Mouse (Mus musculus): ENCODE data around the gene Pdzd11. TPM values are rescaled to one million over a fixed set of nuclear protein-coding genes. Genes with fewer than 3 reads are reported as not detected.

The Pdzd11 gene
- polyA plus RNA-seq (2014; fragmentation: Nextera tagmentation; extraction: Ambion mirVana) = 130 and 134 TPM in 2 replicates

GRCm38 (mm10) chrX:100625802-100626793 is at the start of gene Pdzd11:
Gene Pdzd11 (minus strand): TSS chrX:100626568.
- Histone ChIP-seq H3K4me3 (ENCODE audit: low read depth, low read length) (peak within 1 kb of the TSS; percentile 62), H3K4me2 (ENCODE audit: low read depth) (peak within 1 kb of the TSS; percentile 57), H3K36me3 (ENCODE audit: control insufficient read depth, insufficient read depth, low read length) (no peaks in the 10 kb centered on the region), H3K9ac (ENCODE audit: low read length) (peak within 1 kb of the TSS; percentile 67), H3K9me3 (ENCODE audit: control insufficient read depth, low read length) (no peaks in the 10 kb centered on the region), H3K27ac (ENCODE audit: low read depth, low read length) (peak within 1 kb of the TSS; percentile 56; the same call in 1 of the 2 replicates), H3K4me1 (ENCODE audit: control insufficient read depth, insufficient read depth, low read length) (no peaks in the 10 kb centered on the region), H3K27me3 (ENCODE audit: control insufficient read depth, insufficient read depth, low read length) (no peaks in the 10 kb centered on the region)
- DNase-seq (ENCODE audit: low spot score) (peak; percentile 90), ATAC-seq (ENCODE audit: insufficient read depth, low FRiP score, low TSS enrichment) (peak; percentile 100)
- whole genome bisulfite sequencing = 18% methylated on average over 62 of the region's 62 CpGs

- Histone ChIP-seq H3K36me3 (ENCODE audit: control insufficient read depth, insufficient read depth, low read length) (no peaks in the 10 kb centered on the region), H3K4me1 (ENCODE audit: control insufficient read depth, insufficient read depth, low read length) (no peaks in the 10 kb centered on the region), H3K4me2 (ENCODE audit: low read depth) (no peak overlapping the region), H3K4me3 (ENCODE audit: low read depth, low read length) (no peak overlapping the region), H3K9ac (ENCODE audit: low read length) (no peak overlapping the region), H3K27ac (ENCODE audit: low read depth, low read length) (no peak overlapping the region), H3K27me3 (ENCODE audit: control insufficient read depth, insufficient read depth, low read length) (no peaks in the 10 kb centered on the region), H3K9me3 (ENCODE audit: control insufficient read depth, low read length) (no peaks in the 10 kb centered on the region)
- WGBS = 87% methylated on average over 2 of the region's 2 CpGs
- ATAC-seq (ENCODE audit: insufficient read depth, low FRiP score, low TSS enrichment) = no peak
- DNase-seq (ENCODE audit: low spot score) = no peak
These were observed 38.5 kb upstream of the Pdzd11 start for GRCm38 (mm10) chrX:100664825-100665224.

- DNase-seq (ENCODE audit: low spot score) = no peak
These were observed 26.5 kb upstream of the Pdzd11 start for GRCm38 (mm10) chrX:100652848-100653247.

GRCm38 (mm10) chrX:100638477-100638876 is 12.1 kb upstream of the Pdzd11 start:
- H3K36me3 ChIP-seq (ENCODE audit: control insufficient read depth, insufficient read depth, low read length) = no peaks in the 10 kb centered on the region
- ATAC-seq (ENCODE audit: insufficient read depth, low FRiP score, low TSS enrichment) = no peak
- 95% methylated on average over 8 of the region's 8 CpGs for WGBS
- DNase-seq (ENCODE audit: low spot score) = no peak
- H3K4me2 ChIP-seq (ENCODE audit: low read depth) = no peak overlapping the region
- H3K27me3 ChIP-seq (ENCODE audit: control insufficient read depth, insufficient read depth, low read length) = no peaks in the 10 kb centered on the region
- no peak overlapping the region for H3K9ac ChIP-seq (ENCODE audit: low read length)
- H3K4me1 ChIP-seq (ENCODE audit: control insufficient read depth, insufficient read depth, low read length) = no peaks in the 10 kb centered on the region
- no peaks in the 10 kb centered on the region for H3K9me3 ChIP-seq (ENCODE audit: control insufficient read depth, low read length)
- H3K4me3 ChIP-seq (ENCODE audit: low read depth, low read length) = no peak overlapping the region
- no peak overlapping the region for H3K27ac ChIP-seq (ENCODE audit: low read depth, low read length)

More at GRCm38 (mm10) chrX:100652848-100653247, 26.5 kb upstream of the Pdzd11 start:
- no peaks in the 10 kb centered on the region for H3K9me3 ChIP-seq (ENCODE audit: control insufficient read depth, low read length)
- no peak overlapping the region for H3K4me3 ChIP-seq (ENCODE audit: low read depth, low read length)
- H3K9ac ChIP-seq (ENCODE audit: low read length) = no peak overlapping the region
- no peak overlapping the region for H3K4me2 ChIP-seq (ENCODE audit: low read depth)
- H3K27me3 ChIP-seq (ENCODE audit: control insufficient read depth, insufficient read depth, low read length) = no peaks in the 10 kb centered on the region
- no peaks in the 10 kb centered on the region for H3K4me1 ChIP-seq (ENCODE audit: control insufficient read depth, insufficient read depth, low read length)
- H3K36me3 ChIP-seq (ENCODE audit: control insufficient read depth, insufficient read depth, low read length) = no peaks in the 10 kb centered on the region
- ATAC-seq (ENCODE audit: insufficient read depth, low FRiP score, low TSS enrichment) = no peak
- no peak overlapping the region for H3K27ac ChIP-seq (ENCODE audit: low read depth, low read length)

GRCm38 (mm10) chrX:100629076-100629475 is 2.7 kb upstream of the Pdzd11 start:
- no peaks in the 10 kb centered on the region for H3K27me3 ChIP-seq (ENCODE audit: control insufficient read depth, insufficient read depth, low read length)
- H3K9ac ChIP-seq (ENCODE audit: low read length) = no peak overlapping the region
- ATAC-seq (ENCODE audit: insufficient read depth, low FRiP score, low TSS enrichment) (no peak), DNase-seq (ENCODE audit: low spot score) (no peak)
- H3K27ac ChIP-seq (ENCODE audit: low read depth, low read length) = no peak overlapping the region
- no peaks in the 10 kb centered on the region for H3K4me1 ChIP-seq (ENCODE audit: control insufficient read depth, insufficient read depth, low read length)
- 95% methylated on average over 2 of the region's 2 CpGs for WGBS
- H3K36me3 ChIP-seq (ENCODE audit: control insufficient read depth, insufficient read depth, low read length) = no peaks in the 10 kb centered on the region
- H3K9me3 ChIP-seq (ENCODE audit: control insufficient read depth, low read length) = no peaks in the 10 kb centered on the region
- H3K4me2 ChIP-seq (ENCODE audit: low read depth) = no peak overlapping the region
- no peak overlapping the region for H3K4me3 ChIP-seq (ENCODE audit: low read depth, low read length)

GRCm38 (mm10) chrX:100625546-100625801 is 894 bp downstream of the Pdzd11 start, which contains the start of gene Kif4:
Gene Kif4 (plus strand): TSS chrX:100625737.
- DNase-seq (ENCODE audit: low spot score) (no peak), ATAC-seq (ENCODE audit: insufficient read depth, low FRiP score, low TSS enrichment) (no peak)
- Histone ChIP-seq H3K27me3 (ENCODE audit: control insufficient read depth, insufficient read depth, low read length) (no peaks in the 10 kb centered on the region), H3K4me3 (ENCODE audit: low read depth, low read length) (peak within 1 kb of the TSS; percentile 62), H3K9me3 (ENCODE audit: control insufficient read depth, low read length) (no peaks in the 10 kb centered on the region), H3K4me2 (ENCODE audit: low read depth) (peak within 1 kb of the TSS; percentile 57), H3K27ac (ENCODE audit: low read depth, low read length) (peak within 1 kb of the TSS; percentile 56; the same call in 1 of the 2 replicates), H3K9ac (ENCODE audit: low read length) (peak within 1 kb of the TSS; percentile 67), H3K36me3 (ENCODE audit: control insufficient read depth, insufficient read depth, low read length) (no peaks in the 10 kb centered on the region), H3K4me1 (ENCODE audit: control insufficient read depth, insufficient read depth, low read length) (no peaks in the 10 kb centered on the region)
- 9% methylated on average over 3 of the region's 3 CpGs for WGBS

GRCm38 (mm10) chrX:100625146-100625545 is 1.2 kb downstream of the Pdzd11 start:
- no peak for DNase-seq (ENCODE audit: low spot score)
- peak overlapping the region; percentile 59; the same call in 1 of the 2 replicates for H3K9ac ChIP-seq (ENCODE audit: low read length)
- WGBS = 42% methylated on average over 7 of the region's 7 CpGs
- peak overlapping the region; percentile 40 for H3K4me2 ChIP-seq (ENCODE audit: low read depth)
- H3K27ac ChIP-seq (ENCODE audit: low read depth, low read length) = no peak overlapping the region
- H3K4me3 ChIP-seq (ENCODE audit: low read depth, low read length) = peak overlapping the region; percentile 62
- H3K9me3 ChIP-seq (ENCODE audit: control insufficient read depth, low read length) = no peaks in the 10 kb centered on the region
- H3K27me3 ChIP-seq (ENCODE audit: control insufficient read depth, insufficient read depth, low read length) = no peaks in the 10 kb centered on the region
- no peak for ATAC-seq (ENCODE audit: insufficient read depth, low FRiP score, low TSS enrichment)
- no peaks in the 10 kb centered on the region for H3K4me1 ChIP-seq (ENCODE audit: control insufficient read depth, insufficient read depth, low read length)
- no peaks in the 10 kb centered on the region for H3K36me3 ChIP-seq (ENCODE audit: control insufficient read depth, insufficient read depth, low read length)

GRCm38 (mm10) chrX:100624242-100624641 is 2.1 kb downstream of the Pdzd11 start:
- no peak for ATAC-seq (ENCODE audit: insufficient read depth, low FRiP score, low TSS enrichment)
- Histone ChIP-seq H3K4me2 (ENCODE audit: low read depth) (no peak overlapping the region), H3K27me3 (ENCODE audit: control insufficient read depth, insufficient read depth, low read length) (no peaks in the 10 kb centered on the region), H3K4me3 (ENCODE audit: low read depth, low read length) (no peak overlapping the region), H3K9me3 (ENCODE audit: control insufficient read depth, low read length) (no peaks in the 10 kb centered on the region), H3K4me1 (ENCODE audit: control insufficient read depth, insufficient read depth, low read length) (no peaks in the 10 kb centered on the region), H3K9ac (ENCODE audit: low read length) (no peak overlapping the region), H3K27ac (ENCODE audit: low read depth, low read length) (no peak overlapping the region), H3K36me3 (ENCODE audit: control insufficient read depth, insufficient read depth, low read length) (no peaks in the 10 kb centered on the region)
- DNase-seq (ENCODE audit: low spot score) = no peak
- WGBS = 91% methylated on average over 4 of the region's 4 CpGs

GRCm38 (mm10) chrX:100621366-100621765 is 5.0 kb downstream of the Pdzd11 start:
- ATAC-seq (ENCODE audit: insufficient read depth, low FRiP score, low TSS enrichment) = no peak
- H3K4me1 ChIP-seq (ENCODE audit: control insufficient read depth, insufficient read depth, low read length) = no peaks in the 10 kb centered on the region
- no peaks in the 10 kb centered on the region for H3K36me3 ChIP-seq (ENCODE audit: control insufficient read depth, insufficient read depth, low read length)
- no peaks in the 10 kb centered on the region for H3K27me3 ChIP-seq (ENCODE audit: control insufficient read depth, insufficient read depth, low read length)
- H3K27ac ChIP-seq (ENCODE audit: low read depth, low read length) = no peak overlapping the region
- no peak overlapping the region for H3K4me2 ChIP-seq (ENCODE audit: low read depth)
- DNase-seq (ENCODE audit: low spot score) = no peak
- H3K9me3 ChIP-seq (ENCODE audit: control insufficient read depth, low read length) = no peaks in the 10 kb centered on the region
- H3K9ac ChIP-seq (ENCODE audit: low read length) = no peak overlapping the region
- 78% methylated on average over 2 of the region's 2 CpGs for WGBS
- no peak overlapping the region for H3K4me3 ChIP-seq (ENCODE audit: low read depth, low read length)
